Mouse (Mus musculus) megakaryocyte-erythroid progenitor cell, adult 5-6 weeks (primary cell): ENCODE results near the gene Apela. TPM values are rescaled to one million over a fixed set of nuclear protein-coding genes. Genes with fewer than 3 reads are reported as not detected.
"Not testable (repeated sequence)": the region's sequence is repeated elsewhere in the genome, so short reads cannot be mapped to it uniquely, and the experiment has no call there.

Source experiments
- ATAC-seq: replicated peaks from 2 replicates; pipeline ENCODE4 v1.8.0; 2016; ENCODE audit warnings: mild to moderate bottlenecking, inconsistent platforms; ENCODE audit not compliant: severe bottlenecking, poor library complexity, low FRiP score, low TSS enrichment
- total RNA-seq, 2 experiments: library from RNA; stranded (forward) in 1 of 2; stranded (reverse) in 1 of 2; fragments of 200-1000, 215-1000 nt in 1 of 2; fragments of >200 nt in 1 of 2; fragmentation: Nextera tagmentation in 1 of 2; gene quantifications; 2 replicates each; pipeline ENCODE4 v1.2.3; 2014 to 2017

The Apela gene
- total RNA-seq, 2 experiments from 2014 or later: not detected

DNA sequence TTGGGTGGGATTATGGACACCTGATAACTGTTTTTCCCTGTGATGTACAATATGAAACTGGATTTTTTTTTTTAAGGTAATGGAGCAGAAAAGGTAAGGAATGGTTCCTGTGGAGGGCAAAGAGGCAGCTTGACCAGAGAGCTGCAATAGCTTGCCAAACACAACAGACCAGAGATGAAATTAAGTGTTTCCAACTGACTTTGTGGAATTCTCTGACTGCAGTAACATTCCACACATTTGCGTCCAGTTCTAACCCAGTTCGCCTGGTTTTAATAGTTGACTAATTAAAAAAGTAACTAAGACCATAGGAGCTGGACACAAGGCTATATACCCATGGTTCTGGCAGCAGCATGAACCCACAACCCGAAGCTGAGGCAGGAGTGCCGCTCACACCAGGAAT lies 7.4 kb downstream of the Apela start:
- no peak for ATAC-seq

GRCm38 (mm10) chr8:65028959-65029686 lies 8.0 kb downstream of the Apela start:
- no peak for ATAC-seq

GRCm38 (mm10) chr8:65022485-65022884 lies 14.7 kb downstream of the Apela start:
- no peak for ATAC-seq

GRCm38 (mm10) chr8:65018423-65018822 lies 18.7 kb downstream of the Apela start, which contains the start of the genes Trim61 and Trim60:
Trim61 (minus strand) TSS chr8:65018523.
Trim60 (minus strand) TSS chr8:65018584.
- ATAC-seq: no peak

- not testable (repeated sequence) for ATAC-seq
Measured at GRCm38 (mm10) chr8:65007616-65008015, 29.5 kb downstream of the Apela start.

GRCm38 (mm10) chr8:64998806-64999365 lies 38.2 kb downstream of the Apela start:
- ATAC-seq: no peak

DNA sequence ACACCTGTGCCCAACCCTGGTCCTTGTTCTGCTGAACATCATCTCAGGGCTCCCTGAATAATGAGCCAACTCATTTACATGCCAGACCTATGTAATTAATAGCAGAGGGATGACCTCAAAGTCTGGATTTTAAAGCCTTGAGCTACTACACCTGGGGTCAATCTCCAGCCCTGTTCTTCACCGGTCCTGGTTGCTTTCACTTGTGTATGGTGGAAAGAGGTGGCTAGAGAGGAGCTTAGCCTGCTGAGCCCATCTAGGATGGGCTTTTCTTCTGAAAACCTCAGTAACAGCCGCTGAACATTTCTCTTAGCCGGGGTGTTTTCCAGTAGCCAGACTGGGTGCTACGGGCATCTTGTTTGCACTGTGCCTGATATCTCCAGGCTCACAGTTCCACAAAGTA lies 49.4 kb downstream of the Apela start, which contains the start of gene Trim75:
TSS of gene Trim75 (minus strand) at position 101 of the 400 bp plus-strand sequence.
- ATAC-seq: no peak

DNA sequence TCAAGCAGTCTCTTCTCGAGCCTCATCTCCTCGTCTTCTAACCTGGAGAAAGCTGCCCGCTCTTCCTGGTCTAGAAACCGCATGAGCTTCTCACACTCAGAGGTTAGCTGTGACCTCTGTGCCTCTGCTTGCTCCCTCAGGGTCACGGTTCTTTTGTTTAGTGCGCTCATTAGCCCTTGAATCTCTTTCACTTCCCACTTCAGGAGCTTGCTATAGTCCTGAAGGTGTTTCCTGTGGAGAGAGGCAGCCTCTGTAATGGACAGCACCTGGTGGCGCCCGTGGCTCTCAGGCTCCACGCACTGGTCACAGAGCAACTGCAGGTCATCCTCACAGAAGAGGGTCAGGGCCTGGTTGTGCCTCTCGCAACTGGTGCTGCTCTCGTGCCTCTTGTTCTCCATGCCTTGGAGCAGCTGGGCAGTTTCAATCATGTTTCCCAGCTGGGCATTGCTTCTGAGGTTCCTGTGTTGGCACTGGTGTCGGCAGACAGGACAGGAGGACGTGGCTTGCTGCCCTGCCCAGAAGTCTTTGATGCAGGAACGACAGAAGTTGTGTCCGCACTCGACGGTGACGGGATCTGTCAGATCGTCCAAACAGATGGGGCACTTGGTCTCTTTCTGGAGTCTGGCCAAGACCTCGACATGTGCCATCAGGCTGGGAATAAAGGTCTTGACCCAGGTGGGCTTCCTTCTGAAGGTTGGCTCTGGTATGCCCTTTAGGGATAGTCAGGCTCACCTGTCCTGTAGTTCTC lies 53.8 kb downstream of the Apela start:
- no peak for ATAC-seq

Other genes starting within 250 kb of the Apela start
- gene Klhl2, start 187.3 kb downstream of the Apela start, total RNA-seq (2014; fragmentation: Nextera tagmentation): 5.5 and 6.1 TPM in 2 replicates
- 5.3 and 12.6 TPM in 2 replicates for gene Klhl2, start 187.3 kb downstream of the Apela start, total RNA-seq (2017)
- 16.4 and 30.1 TPM in 2 replicates for gene Tmem192, start 90.2 kb downstream of the Apela start, total RNA-seq (2014; fragmentation: Nextera tagmentation)
- gene Tmem192, start 90.2 kb downstream of the Apela start, total RNA-seq (2017): 8.0 and 14.0 TPM in 2 replicates
- not detected in 2 replicates for gene Trim75, start 49.5 kb downstream of the Apela start, total RNA-seq (2014; fragmentation: Nextera tagmentation)
- not detected in 2 replicates for gene Trim75, start 49.5 kb downstream of the Apela start, total RNA-seq (2017)
- not detected in 2 replicates for gene Trim61, start 18.8 kb downstream of the Apela start, total RNA-seq (2014; fragmentation: Nextera tagmentation)
- not detected in 2 replicates for gene Trim61, start 18.8 kb downstream of the Apela start, total RNA-seq (2017)
- gene Trim60, start 18.8 kb downstream of the Apela start, total RNA-seq (2014; fragmentation: Nextera tagmentation): not detected in 2 replicates
- not detected in 2 replicates for gene Trim60, start 18.8 kb downstream of the Apela start, total RNA-seq (2017)
- gene Gm10663, start 37.7 kb upstream of the Apela start, total RNA-seq (2014; fragmentation: Nextera tagmentation): not detected in 2 replicates
- not detected in 2 replicates for gene Gm10663, start 37.7 kb upstream of the Apela start, total RNA-seq (2017)
- gene BC030870, start 92.2 kb upstream of the Apela start, total RNA-seq (2014; fragmentation: Nextera tagmentation): not detected in 2 replicates
- gene BC030870, start 92.2 kb upstream of the Apela start, total RNA-seq (2017): not detected in 2 replicates